Mouse (Mus musculus): ENCODE data around the gene Pm20d1.

DNA sequence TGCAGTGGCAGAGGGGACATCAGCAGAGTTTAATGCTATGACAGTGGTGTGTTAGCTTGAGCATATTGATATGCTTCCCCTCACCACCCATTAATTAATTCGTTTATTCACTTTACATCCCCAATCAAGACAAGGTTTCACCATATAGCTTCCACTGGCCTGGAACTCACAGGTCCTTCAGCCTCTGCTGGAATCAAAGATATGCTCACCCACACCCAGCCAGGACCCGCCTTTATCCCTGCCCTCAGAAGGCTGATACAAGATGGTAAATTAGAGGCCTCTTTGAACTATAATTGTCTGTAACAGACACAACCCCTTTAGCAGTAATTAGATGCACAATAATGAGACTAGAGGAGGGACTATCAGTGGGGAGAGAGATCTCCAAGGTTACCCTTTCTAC is 12.5 kb downstream of the Pm20d1 start:
- TF ChIP-seq CTCF (IDR thresholded peaks at IDR 0.05; ENCODE audit: borderline replicate concordance, insufficient read depth, low read length) (no peak), POLR2A (IDR thresholded peaks at IDR 0.05; ENCODE audit: low read depth, low read length) (no peak)
